Comparison of ENCODE assay signal across 26 mouse cellular contexts in the genomic region with DNA sequence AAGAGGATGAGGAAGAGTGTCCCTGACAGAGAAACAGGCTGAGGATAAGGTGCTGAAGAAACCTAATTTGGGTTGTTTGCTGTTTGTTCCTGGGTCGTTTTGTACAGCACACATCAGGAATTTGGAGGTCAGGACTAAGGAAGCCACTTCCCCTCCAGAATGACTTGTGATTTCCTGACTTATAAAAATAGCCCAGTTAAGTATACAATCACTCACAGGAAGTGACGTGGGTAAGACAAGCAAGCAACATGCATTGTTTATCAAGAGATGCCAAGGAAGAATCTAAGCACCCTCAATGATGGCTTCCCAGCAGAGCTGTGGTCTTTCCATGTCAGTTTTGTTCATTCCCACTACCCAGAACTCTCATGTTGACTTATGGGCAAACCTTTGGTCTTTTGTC. TPM values are rescaled to one million over a fixed set of nuclear protein-coding genes. Genes with fewer than 3 reads are reported as not detected.
DNase-seq lines count a peak whose midpoint lies in the region; ATAC-seq and TF ChIP-seq lines count a peak whose summit lies in the region.
"Had no signal": no experiment of that assay in that cellular context is flagged by ENCODE, and none has a peak within 500 bp of the region (broad histone marks: within the 10 kb centered on the region; RNA-seq: fewer than 3 reads in every experiment).

No protein-coding gene starts in this region.

- no peaks in the 10 kb centered on the region for H3K27me3 ChIP-seq in kidney, embryonic 15.5 days
- no peaks in the 10 kb centered on the region for H3K27me3 ChIP-seq in midbrain, embryonic 11.5 days (ENCODE audit: control insufficient read depth, insufficient read depth, low read length)
- no peaks in the 10 kb centered on the region for H3K27me3 ChIP-seq in midbrain, embryonic 13.5 days
- H3K27me3 ChIP-seq in lung, postnatal 0 days (replicated peaks; ENCODE audit: insufficient read depth, low read length), result no peaks in the 10 kb centered on the region
- H3K27me3 ChIP-seq: embryonic facial prominence, embryonic 15.5 days; heart, embryonic 12.5 days; hindbrain, embryonic 12.5 days; liver, embryonic 13.5 days; Patski had no signal

- TF ChIP-seq EP300 in lung, postnatal 0 days (IDR thresholded peaks at IDR 0.05), result peak; percentile 99

- ATAC-seq in kidney, embryonic 15.5 days (replicated peaks; ENCODE audit: low FRiP score), result no peak
- no peak for ATAC-seq in midbrain, embryonic 11.5 days (ENCODE audit: low FRiP score)
- no peak for ATAC-seq in midbrain, embryonic 13.5 days
- ATAC-seq in lung, postnatal 0 days, result peak; percentile 78
- ATAC-seq in megakaryocyte progenitor cell, adult 5-6 weeks (replicated peaks; ENCODE audit: poor library complexity), result peak; percentile 72
- ATAC-seq: activated CD4-positive, CD25-positive, alpha-beta regulatory T cell, adult 4 months; inflammation-experienced regulatory T-cells, adult 6 months; Patski had no signal

- no peak overlapping the region for H3K4me3 ChIP-seq in kidney, embryonic 15.5 days (replicated peaks)
- no peak overlapping the region for H3K4me3 ChIP-seq in midbrain, embryonic 11.5 days (ENCODE audit: low read depth, low read length)
- no peak overlapping the region for H3K4me3 ChIP-seq in midbrain, embryonic 13.5 days (replicated peaks)
- no peak overlapping the region for H3K4me3 ChIP-seq in lung, postnatal 0 days (ENCODE audit: low read depth, low read length)
- H3K4me3 ChIP-seq: embryonic facial prominence, embryonic 15.5 days; forebrain, embryonic 10.5 days; heart, embryonic 12.5 days; hindbrain, embryonic 12.5 days; liver, embryonic 13.5 days had no signal

- H3K4me2 ChIP-seq in kidney, embryonic 15.5 days, result no peak overlapping the region
- no peak overlapping the region for H3K4me2 ChIP-seq in midbrain, embryonic 11.5 days
- H3K4me2 ChIP-seq in midbrain, embryonic 13.5 days (replicated peaks), result no peak overlapping the region
- H3K4me2 ChIP-seq in lung, postnatal 0 days (replicated peaks; ENCODE audit: low read depth, low read length), result no peak overlapping the region
- H3K4me2 ChIP-seq: embryonic facial prominence, embryonic 15.5 days; heart, embryonic 12.5 days; hindbrain, embryonic 12.5 days; liver, embryonic 13.5 days had no signal

- no peaks in the 10 kb centered on the region for H3K9me3 ChIP-seq in kidney, embryonic 15.5 days (replicated peaks)
- H3K9me3 ChIP-seq in midbrain, embryonic 11.5 days (ENCODE audit: control insufficient read depth, low read length), result no peaks in the 10 kb centered on the region
- no peaks in the 10 kb centered on the region; the same call in 1 of the 2 replicates for H3K9me3 ChIP-seq in midbrain, embryonic 13.5 days
- no peaks in the 10 kb centered on the region for H3K9me3 ChIP-seq in lung, postnatal 0 days (ENCODE audit: low read length)
- H3K9me3 ChIP-seq: embryonic facial prominence, embryonic 15.5 days; forebrain, embryonic 10.5 days; hindbrain, embryonic 12.5 days; liver, embryonic 13.5 days had no signal

- no peak for TF ChIP-seq CTCF in lung, postnatal 0 days (IDR thresholded peaks at IDR 0.05)

- no peak overlapping the region for H3K27ac ChIP-seq in kidney, embryonic 15.5 days
- H3K27ac ChIP-seq in midbrain, embryonic 11.5 days (ENCODE audit: low read depth, low read length), result no peak overlapping the region
- no peak overlapping the region for H3K27ac ChIP-seq in midbrain, embryonic 13.5 days
- H3K27ac ChIP-seq in lung, postnatal 0 days (ENCODE audit: low read length), result peak overlapping the region; percentile 64
- H3K27ac ChIP-seq: embryonic facial prominence, embryonic 15.5 days; forebrain, embryonic 10.5 days; hindbrain, embryonic 12.5 days; liver, embryonic 13.5 days had no signal

- DNase-seq in kidney, adult 11 months, result peak; percentile 7
- peak; percentile 19 for DNase-seq in midbrain, embryonic 11.5 days (ENCODE audit: low spot score, missing footprints)
- peak; percentile 68 for DNase-seq in lung, postnatal 0 days (ENCODE audit: low spot score)
- DNase-seq in spleen, postnatal 14 days (ENCODE audit: low spot score in 2 of 2), result no peak
- no peak for DNase-seq in cerebellum, adult 18-20 months
- DNase-seq: adrenal gland, postnatal 25 days; cerebellum, postnatal 10 days; embryo, embryonic 11 days; gastrocnemius, postnatal 14 days; liver, embryonic 13.5 days; right cerebral cortex, postnatal 25 days; thymus, postnatal 36 days had no signal

- no peak overlapping the region for H3K9ac ChIP-seq in kidney, embryonic 15.5 days
- H3K9ac ChIP-seq in midbrain, embryonic 11.5 days (ENCODE audit: low read length), result no peak overlapping the region
- H3K9ac ChIP-seq in midbrain, embryonic 13.5 days (replicated peaks), result no peak overlapping the region
- H3K9ac ChIP-seq in lung, postnatal 0 days (replicated peaks; ENCODE audit: low read depth), result no peak overlapping the region
- H3K9ac ChIP-seq: embryonic facial prominence, embryonic 15.5 days; heart, embryonic 12.5 days; hindbrain, embryonic 12.5 days; liver, embryonic 13.5 days had no signal

- no peaks in the 10 kb centered on the region for H3K36me3 ChIP-seq in kidney, embryonic 15.5 days
- no peaks in the 10 kb centered on the region for H3K36me3 ChIP-seq in midbrain, embryonic 11.5 days (ENCODE audit: control insufficient read depth, insufficient read depth, low read length)
- H3K36me3 ChIP-seq in midbrain, embryonic 13.5 days, result no peaks in the 10 kb centered on the region
- H3K36me3 ChIP-seq in lung, postnatal 0 days (ENCODE audit: insufficient read depth, low read length), result no peaks in the 10 kb centered on the region
- H3K36me3 ChIP-seq: embryonic facial prominence, embryonic 15.5 days; forebrain, embryonic 10.5 days; heart, embryonic 12.5 days; hindbrain, embryonic 12.5 days; liver, embryonic 13.5 days had no signal

- 47% methylated on average over 2 of the region's 2 CpGs for WGBS in kidney, embryonic 15.5 days
- WGBS in midbrain, embryonic 11.5 days, result 81% methylated on average over 2 of the region's 2 CpGs
- 79% methylated on average over 2 of the region's 2 CpGs for WGBS in midbrain, embryonic 13.5 days
- 34% methylated on average over 2 of the region's 2 CpGs for WGBS in lung, postnatal 0 days

- H3K4me1 ChIP-seq in kidney, embryonic 15.5 days, result no peaks in the 10 kb centered on the region
- no peaks in the 10 kb centered on the region for H3K4me1 ChIP-seq in midbrain, embryonic 11.5 days (ENCODE audit: control insufficient read depth, insufficient read depth, low read length)
- H3K4me1 ChIP-seq in midbrain, embryonic 13.5 days (replicated peaks), result no peaks in the 10 kb centered on the region
- H3K4me1 ChIP-seq in lung, postnatal 0 days (ENCODE audit: insufficient read depth, low read depth, low read length), result peaks cover 4% of the 10 kb centered on the region; the same call in 1 of the 2 replicates
- H3K4me1 ChIP-seq: embryonic facial prominence, embryonic 15.5 days; forebrain, embryonic 10.5 days; heart, embryonic 12.5 days; hindbrain, embryonic 12.5 days; liver, embryonic 13.5 days had no signal

RNA-seq across cellular contexts. Expression of a gene that starts 1.7 kb away (rescaled TPM):
- polyA plus RNA-seq in kidney, embryonic 15.5 days (2015; fragmentation: Nextera tagmentation; extraction: Ambion mirVana), result not detected in 2 replicates
- not detected in 2 replicates for polyA plus RNA-seq in midbrain, embryonic 11.5 days (2014; fragmentation: Nextera tagmentation; extraction: Ambion mirVana)
- polyA plus RNA-seq in midbrain, embryonic 13.5 days (2015; fragmentation: Nextera tagmentation; extraction: Ambion mirVana), result not detected in 2 replicates
- not detected in 2 replicates for polyA plus RNA-seq in lung, postnatal 0 days (2015; fragmentation: Nextera tagmentation; extraction: Ambion mirVana)
- total RNA-seq in megakaryocyte progenitor cell, adult 5-6 weeks (2015), result not detected in 2 replicates
- not detected in 2 replicates for total RNA-seq in megakaryocyte progenitor cell, adult 5-6 weeks (2017)
- total RNA-seq: adrenal gland, postnatal 25 days; gastrocnemius, postnatal 14 days; layer of hippocampus, postnatal 25 days; left cerebral cortex, postnatal 36 days; megakaryocyte-erythroid progenitor cell, adult 5-6 weeks had no signal
- polyA plus RNA-seq: activated CD4-positive, CD25-positive, alpha-beta regulatory T cell, adult 4 months; embryonic facial prominence, embryonic 15.5 days; forebrain, embryonic 10.5 days; heart, embryonic 12.5 days; hindbrain, embryonic 12.5 days; inflammation-experienced regulatory T-cells, adult 6 months; liver, embryonic 13.5 days; neural tube, embryonic 11.5 days; Patski had no signal

RNA-seq across cellular contexts. Expression of a gene that starts 3.0 kb away (rescaled TPM):
- polyA plus RNA-seq in kidney, embryonic 15.5 days (2015; fragmentation: Nextera tagmentation; extraction: Ambion mirVana), result not detected in 2 replicates
- not detected in 2 replicates for polyA plus RNA-seq in midbrain, embryonic 11.5 days (2014; fragmentation: Nextera tagmentation; extraction: Ambion mirVana)
- not detected in 2 replicates for polyA plus RNA-seq in midbrain, embryonic 13.5 days (2015; fragmentation: Nextera tagmentation; extraction: Ambion mirVana)
- polyA plus RNA-seq in lung, postnatal 0 days (2015; fragmentation: Nextera tagmentation; extraction: Ambion mirVana), result not detected in 2 replicates
- not detected in 2 replicates for total RNA-seq in megakaryocyte progenitor cell, adult 5-6 weeks (2015)
- total RNA-seq in megakaryocyte progenitor cell, adult 5-6 weeks (2017), result not detected in 2 replicates
- total RNA-seq: adrenal gland, postnatal 25 days; gastrocnemius, postnatal 14 days; layer of hippocampus, postnatal 25 days; left cerebral cortex, postnatal 36 days; megakaryocyte-erythroid progenitor cell, adult 5-6 weeks had no signal
- polyA plus RNA-seq: activated CD4-positive, CD25-positive, alpha-beta regulatory T cell, adult 4 months; embryonic facial prominence, embryonic 15.5 days; forebrain, embryonic 10.5 days; heart, embryonic 12.5 days; hindbrain, embryonic 12.5 days; inflammation-experienced regulatory T-cells, adult 6 months; liver, embryonic 13.5 days; neural tube, embryonic 11.5 days; Patski had no signal

Comparison
In these comparisons a context has a peak if more than half of its experiments do, and no peak if none do; other contexts are left out.
1. DNase-seq: peak in kidney, adult 11 months (single experiment), midbrain, embryonic 11.5 days (single experiment) and lung, postnatal 0 days (single experiment); none in spleen, postnatal 14 days (0 of 2) and cerebellum, adult 18-20 months (0 of 2).
2. ATAC-seq: peak in lung, postnatal 0 days (single experiment) and megakaryocyte progenitor cell, adult 5-6 weeks (single experiment); none in kidney, embryonic 15.5 days (single experiment), midbrain, embryonic 11.5 days (single experiment) and midbrain, embryonic 13.5 days (single experiment).